ENCODE assay signal across 8 mouse cellular contexts in genomic region chr7:49248333-49249086, GRCm38 (mm10).
DNase-seq lines count a peak whose midpoint lies in the region; ATAC-seq and TF ChIP-seq lines count a peak whose summit lies in the region.

No protein-coding gene starts in this region.

- no peak for DNase-seq in embryonic facial prominence, embryonic 10.5 days (ENCODE audit: low spot score)
- peak; percentile 19 for DNase-seq in ES-CJ7 (ENCODE audit: low read depth, low spot score)
- no peak for DNase-seq in intestine, embryonic 14.5 days (ENCODE audit: low spot score)
- DNase-seq in lung, postnatal 0 days (ENCODE audit: low spot score) = peak; percentile 71
- DNase-seq in thymus, postnatal 36 days = no peak

- no peak overlapping the region for H3K27ac ChIP-seq in embryonic facial prominence, embryonic 12.5 days
- H3K27ac ChIP-seq in embryonic facial prominence, embryonic 10.5 days (replicated peaks) = no peak overlapping the region
- H3K27ac ChIP-seq in embryonic fibroblast, embryonic 13.5 days (ENCODE audit: insufficient read depth, low read length) = peak overlapping the region; percentile 87
- no peak overlapping the region for H3K27ac ChIP-seq in intestine, embryonic 14.5 days (ENCODE audit: low read depth)
- peak overlapping the region; percentile 51; the same call in 1 of the 2 replicates for H3K27ac ChIP-seq in lung, postnatal 0 days (ENCODE audit: low read length)

- ATAC-seq in embryonic facial prominence, embryonic 12.5 days (ENCODE audit: insufficient number of reproducible peaks, insufficient read depth, low FRiP score, low TSS enrichment) = no peak
- ATAC-seq in intestine, embryonic 14.5 days (replicated peaks; ENCODE audit: low FRiP score, low TSS enrichment, low read depth) = no peak
- ATAC-seq in lung, postnatal 0 days = peak; percentile 16
- no peak for ATAC-seq in megakaryocyte progenitor cell, adult 5-6 weeks (replicated peaks; ENCODE audit: poor library complexity)

- TF ChIP-seq CTCF in embryonic fibroblast, embryonic 13.5 days (IDR thresholded peaks at IDR 0.05; ENCODE audit: borderline replicate concordance, insufficient read depth, low read length) = no peak
- TF ChIP-seq CTCF in lung, postnatal 0 days (IDR thresholded peaks at IDR 0.05) = peak; percentile 29; the same call in 1 of the 2 replicates

- peak; percentile 42; the same call in 1 of the 2 replicates for TF ChIP-seq POLR2A in embryonic fibroblast, embryonic 13.5 days (IDR thresholded peaks at IDR 0.05; ENCODE audit: low read depth, low read length)

- TF ChIP-seq EP300 in lung, postnatal 0 days (IDR thresholded peaks at IDR 0.05) = peak; percentile 66

- H3K36me3 ChIP-seq in embryonic facial prominence, embryonic 12.5 days = no peaks in the 10 kb centered on the region
- no peaks in the 10 kb centered on the region for H3K36me3 ChIP-seq in embryonic facial prominence, embryonic 10.5 days (replicated peaks)
- no peaks in the 10 kb centered on the region for H3K36me3 ChIP-seq in intestine, embryonic 14.5 days (ENCODE audit: control insufficient read depth, insufficient read depth, low read length)
- no peaks in the 10 kb centered on the region for H3K36me3 ChIP-seq in lung, postnatal 0 days (ENCODE audit: insufficient read depth, low read length)

- H3K9me3 ChIP-seq in embryonic facial prominence, embryonic 12.5 days = no peaks in the 10 kb centered on the region
- no peaks in the 10 kb centered on the region for H3K9me3 ChIP-seq in embryonic facial prominence, embryonic 10.5 days
- H3K9me3 ChIP-seq in intestine, embryonic 14.5 days (ENCODE audit: control insufficient read depth, low read length) = no peaks in the 10 kb centered on the region
- H3K9me3 ChIP-seq in lung, postnatal 0 days (ENCODE audit: low read length) = no peaks in the 10 kb centered on the region

- H3K27me3 ChIP-seq in embryonic facial prominence, embryonic 12.5 days = peaks cover 40% of the 10 kb centered on the region
- H3K27me3 ChIP-seq in embryonic facial prominence, embryonic 10.5 days (replicated peaks; ENCODE audit: low read depth, poor library complexity, severe bottlenecking) = peaks cover 60% of the 10 kb centered on the region
- peaks cover 14% of the 10 kb centered on the region for H3K27me3 ChIP-seq in intestine, embryonic 14.5 days (replicated peaks; ENCODE audit: control insufficient read depth, insufficient read depth, low read length)
- H3K27me3 ChIP-seq in lung, postnatal 0 days (replicated peaks; ENCODE audit: insufficient read depth, low read length) = no peaks in the 10 kb centered on the region

- no peak overlapping the region for H3K9ac ChIP-seq in embryonic facial prominence, embryonic 12.5 days
- peak overlapping the region; percentile 3; the same call in 1 of the 2 replicates for H3K9ac ChIP-seq in intestine, embryonic 14.5 days (ENCODE audit: low read length)
- no peak overlapping the region for H3K9ac ChIP-seq in lung, postnatal 0 days (replicated peaks; ENCODE audit: low read depth)

- WGBS in embryonic facial prominence, embryonic 12.5 days = 49% methylated on average over 14 of the region's 14 CpGs
- WGBS in embryonic facial prominence, embryonic 10.5 days = 52% methylated on average over 14 of the region's 14 CpGs
- WGBS in intestine, embryonic 14.5 days = 42% methylated on average over 14 of the region's 14 CpGs
- WGBS in lung, postnatal 0 days = 14% methylated on average over 14 of the region's 14 CpGs

- H3K4me1 ChIP-seq in embryonic facial prominence, embryonic 12.5 days = peaks cover 15% of the 10 kb centered on the region
- H3K4me1 ChIP-seq in embryonic facial prominence, embryonic 10.5 days = peaks cover 22% of the 10 kb centered on the region
- peaks cover 18% of the 10 kb centered on the region for H3K4me1 ChIP-seq in embryonic fibroblast, embryonic 13.5 days (ENCODE audit: control insufficient read depth, insufficient read depth, low read length)
- peaks cover 34% of the 10 kb centered on the region for H3K4me1 ChIP-seq in intestine, embryonic 14.5 days (replicated peaks; ENCODE audit: control insufficient read depth, insufficient read depth, low read length)
- H3K4me1 ChIP-seq in lung, postnatal 0 days (ENCODE audit: insufficient read depth, low read depth, low read length) = peaks cover 17% of the 10 kb centered on the region; the same call in 1 of the 2 replicates

- H3K4me3 ChIP-seq in embryonic facial prominence, embryonic 12.5 days = no peak overlapping the region
- no peak overlapping the region for H3K4me3 ChIP-seq in embryonic facial prominence, embryonic 10.5 days
- peak overlapping the region; percentile 51 for H3K4me3 ChIP-seq in embryonic fibroblast, embryonic 13.5 days (ENCODE audit: insufficient read depth, low read length)
- peak overlapping the region; percentile 61 for H3K4me3 ChIP-seq in intestine, embryonic 14.5 days (ENCODE audit: low read depth, low read length)
- H3K4me3 ChIP-seq in lung, postnatal 0 days (ENCODE audit: low read depth, low read length) = peak overlapping the region; percentile 52

- H3K4me2 ChIP-seq in embryonic facial prominence, embryonic 12.5 days (replicated peaks) = peak overlapping the region; percentile 21; the same call in 1 of the 2 replicates
- peak overlapping the region; percentile 87 for H3K4me2 ChIP-seq in intestine, embryonic 14.5 days (ENCODE audit: low read length)
- H3K4me2 ChIP-seq in lung, postnatal 0 days (replicated peaks; ENCODE audit: low read depth, low read length) = peak overlapping the region; percentile 88

Comparison
In these comparisons a context has a peak if more than half of its experiments do, and no peak if none do; other contexts are left out.
1. H3K27ac ChIP-seq: peak in embryonic fibroblast, embryonic 13.5 days (single experiment) and lung, postnatal 0 days (single experiment); none in embryonic facial prominence, embryonic 12.5 days (single experiment), embryonic facial prominence, embryonic 10.5 days (single experiment) and intestine, embryonic 14.5 days (single experiment).
2. H3K4me2 ChIP-seq: peak in every context shown above with its lines; median percentile 88 in lung, postnatal 0 days; 87 in intestine, embryonic 14.5 days; 21 in embryonic facial prominence, embryonic 12.5 days.
3. H3K4me3 ChIP-seq: peak in embryonic fibroblast, embryonic 13.5 days (single experiment), intestine, embryonic 14.5 days (single experiment) and lung, postnatal 0 days (single experiment); none in embryonic facial prominence, embryonic 12.5 days (single experiment) and embryonic facial prominence, embryonic 10.5 days (single experiment).
4. DNase-seq: peak in ES-CJ7 (single experiment) and lung, postnatal 0 days (single experiment); none in embryonic facial prominence, embryonic 10.5 days (single experiment), intestine, embryonic 14.5 days (single experiment) and thymus, postnatal 36 days (0 of 2).